ENCODE assay signal across 16 mouse cellular contexts in the genomic region with DNA sequence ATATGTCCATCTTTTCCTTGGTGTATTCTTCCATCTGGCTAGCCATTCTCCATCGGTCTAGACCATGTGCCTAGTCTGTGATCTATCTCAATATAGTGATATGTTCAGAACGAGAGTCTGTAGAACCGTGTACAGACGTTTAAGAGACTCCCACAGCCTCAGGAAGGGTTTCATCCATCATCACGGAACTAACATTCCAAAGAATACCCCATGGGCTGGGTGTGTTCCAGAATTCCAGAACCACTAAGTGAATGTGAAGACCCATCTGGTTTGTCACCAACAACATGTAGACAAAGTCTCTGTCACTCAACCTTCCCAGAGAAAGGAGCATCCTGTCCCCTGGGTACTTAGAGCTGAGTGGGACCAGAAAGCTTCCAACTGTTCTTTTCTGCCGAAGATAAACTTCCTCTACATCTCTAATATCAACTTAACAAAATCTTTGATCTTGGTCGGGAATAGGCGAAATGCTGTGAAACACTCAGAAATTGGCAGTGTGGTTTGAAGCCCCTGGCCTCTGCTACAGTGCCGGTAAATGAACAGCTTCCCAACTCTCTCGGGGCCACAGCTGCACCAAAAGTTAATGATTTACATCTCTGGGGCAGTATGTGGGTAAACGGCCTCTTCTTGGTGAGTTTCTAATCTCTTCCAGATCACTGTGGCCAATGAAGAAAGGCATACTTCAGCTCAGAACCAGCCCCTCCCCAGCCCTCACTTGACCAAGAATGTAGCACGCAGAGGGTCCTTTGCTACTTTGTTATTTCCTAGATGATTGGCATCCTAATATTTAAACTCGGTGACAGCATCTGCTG.
A peak's percentile ranks its signal among the peaks of the same experiment; 100 is the strongest.
DNase-seq lines count a peak whose midpoint lies in the region; ATAC-seq and TF ChIP-seq lines count a peak whose summit lies in the region.
"Had no signal": no experiment of that assay in that cellular context is flagged by ENCODE, and none has a peak within 500 bp of the region (broad histone marks: within the 10 kb centered on the region; RNA-seq: fewer than 3 reads in every experiment).

No protein-coding gene starts in this region.

- no peak overlapping the region for H3K4me2 ChIP-seq in liver, embryonic 12.5 days
- H3K4me2 ChIP-seq in liver, embryonic 16.5 days (ENCODE audit: low read depth, low read length): no peak overlapping the region; the same call in 1 of the 2 replicates
- no peak overlapping the region for H3K4me2 ChIP-seq in stomach, embryonic 15.5 days
- H3K4me2 ChIP-seq: embryonic facial prominence, embryonic 13.5 days; neural tube, embryonic 13.5 days had no signal

- no peaks in the 10 kb centered on the region for H3K27me3 ChIP-seq in liver, adult 2 months (ENCODE audit: control insufficient read depth, insufficient read depth, low read length)
- H3K27me3 ChIP-seq in liver, embryonic 12.5 days (replicated peaks): 0 out of 2 replicates have a peak, but pooled peaks cover 2% of the 10 kb centered on the region
- no peaks in the 10 kb centered on the region for H3K27me3 ChIP-seq in liver, embryonic 16.5 days (ENCODE audit: control insufficient read depth, insufficient read depth, low read depth, low read length)
- H3K27me3 ChIP-seq in stomach, embryonic 15.5 days (replicated peaks): no peaks in the 10 kb centered on the region
- H3K27me3 ChIP-seq: embryonic facial prominence, embryonic 13.5 days; neural tube, embryonic 13.5 days had no signal

- no peak overlapping the region for H3K9ac ChIP-seq in liver, adult 2 months (ENCODE audit: low read depth, low read length)
- H3K9ac ChIP-seq in liver, embryonic 12.5 days: no peak overlapping the region
- no peak overlapping the region for H3K9ac ChIP-seq in liver, embryonic 16.5 days (ENCODE audit: low read depth, low read length)
- no peak overlapping the region for H3K9ac ChIP-seq in stomach, embryonic 15.5 days
- H3K9ac ChIP-seq: embryonic facial prominence, embryonic 13.5 days; neural tube, embryonic 13.5 days had no signal

- H3K4me1 ChIP-seq in liver, adult 2 months (ENCODE audit: control insufficient read depth, insufficient read depth, low read length): peaks cover 19% of the 10 kb centered on the region
- H3K4me1 ChIP-seq in liver, embryonic 12.5 days: peaks cover 60% of the 10 kb centered on the region
- peaks cover 21% of the 10 kb centered on the region for H3K4me1 ChIP-seq in liver, embryonic 16.5 days (ENCODE audit: control insufficient read depth, low read depth, low read length)
- H3K4me1 ChIP-seq in stomach, embryonic 15.5 days: peaks cover 9% of the 10 kb centered on the region

- no peak overlapping the region for H3K4me3 ChIP-seq in liver, adult 2 months (ENCODE audit: insufficient read depth, low read depth, low read length)
- H3K4me3 ChIP-seq in liver, embryonic 12.5 days: no peak overlapping the region
- H3K4me3 ChIP-seq in liver, embryonic 16.5 days (ENCODE audit: low read depth, low read length): no peak overlapping the region
- no peak overlapping the region for H3K4me3 ChIP-seq in stomach, embryonic 15.5 days (replicated peaks)
- H3K4me3 ChIP-seq: embryonic facial prominence, embryonic 13.5 days; heart, adult 2 months; neural tube, embryonic 13.5 days had no signal

- H3K79me2 ChIP-seq in liver, adult 2 months (ENCODE audit: control insufficient read depth, insufficient read depth, low read length): no peaks in the 10 kb centered on the region

- TF ChIP-seq CTCF in liver, adult 2 months (IDR thresholded peaks at IDR 0.05; ENCODE audit: low read depth, low read length): no peak

- H3K36me3 ChIP-seq in liver, adult 2 months (ENCODE audit: control insufficient read depth, insufficient read depth, low read length): no peaks in the 10 kb centered on the region
- H3K36me3 ChIP-seq in liver, embryonic 12.5 days: no peaks in the 10 kb centered on the region
- no peaks in the 10 kb centered on the region for H3K36me3 ChIP-seq in liver, embryonic 16.5 days (ENCODE audit: control insufficient read depth, insufficient read depth)
- no peaks in the 10 kb centered on the region for H3K36me3 ChIP-seq in stomach, embryonic 15.5 days
- H3K36me3 ChIP-seq: embryonic facial prominence, embryonic 13.5 days; G1E; neural tube, embryonic 13.5 days had no signal

- no peak for ATAC-seq in liver, embryonic 12.5 days
- ATAC-seq in liver, embryonic 16.5 days (ENCODE audit: low read depth): peak; percentile 69
- ATAC-seq in stomach, embryonic 15.5 days (ENCODE audit: insufficient read depth, low FRiP score, low read depth): peak; percentile 88
- ATAC-seq: hindbrain, postnatal 0 days had no signal

- no peak for TF ChIP-seq POLR2A in liver, adult 2 months (IDR thresholded peaks at IDR 0.05; ENCODE audit: extremely low read depth, insufficient read depth, low read length)

- 37% methylated on average over 13 of the region's 13 CpGs for WGBS in liver, adult 2 months
- 32% methylated on average over 13 of the region's 13 CpGs for WGBS in liver, embryonic 12.5 days (ENCODE audit: insufficient replicate concordance)
- WGBS in liver, embryonic 16.5 days (ENCODE audit: insufficient replicate concordance): 24% methylated on average over 13 of the region's 13 CpGs
- 40% methylated on average over 13 of the region's 13 CpGs for WGBS in stomach, embryonic 15.5 days

- no peaks in the 10 kb centered on the region for H3K9me3 ChIP-seq in liver, embryonic 12.5 days (replicated peaks)
- no peaks in the 10 kb centered on the region for H3K9me3 ChIP-seq in liver, embryonic 16.5 days (replicated peaks; ENCODE audit: control insufficient read depth, low read length)
- no peaks in the 10 kb centered on the region for H3K9me3 ChIP-seq in stomach, embryonic 15.5 days
- H3K9me3 ChIP-seq: embryonic facial prominence, embryonic 13.5 days; neural tube, embryonic 13.5 days had no signal

- peak; percentile 77 for DNase-seq in liver, adult 2 months (ENCODE audit: extremely low read depth, low read depth, low spot score)
- peak; percentile 73 for DNase-seq in kidney, adult 9 months
- no peak for DNase-seq in thymus, postnatal 10 days (ENCODE audit: low spot score in 2 of 2)
- DNase-seq in Muller cell, postnatal 12 days (ENCODE audit: inconsistent ontology term): no peak
- DNase-seq in embryo, embryonic 11 days: no peak
- DNase-seq: heart, adult 2 months; heart, postnatal 14 days; left cerebral cortex, postnatal 4 days; retina, postnatal 1 day had no signal

- no peak overlapping the region for H3K27ac ChIP-seq in liver, adult 2 months (replicated peaks; ENCODE audit: insufficient read depth, low read depth, low read length)
- no peak overlapping the region for H3K27ac ChIP-seq in liver, embryonic 12.5 days
- H3K27ac ChIP-seq in liver, embryonic 16.5 days (ENCODE audit: low read length): peak overlapping the region; percentile 29
- peak overlapping the region; percentile 49 for H3K27ac ChIP-seq in stomach, embryonic 15.5 days
- H3K27ac ChIP-seq: embryonic facial prominence, embryonic 13.5 days; heart, adult 2 months; hindbrain, postnatal 0 days; neural tube, embryonic 13.5 days had no signal

Comparison
In these comparisons a context has a peak if more than half of its experiments do, and no peak if none do; other contexts are left out.
1. H3K27ac ChIP-seq: peak in liver, embryonic 16.5 days (single experiment) and stomach, embryonic 15.5 days (single experiment); none in liver, adult 2 months (single experiment) and liver, embryonic 12.5 days (single experiment).
2. DNase-seq: peak in liver, adult 2 months (single experiment) and kidney, adult 9 months (single experiment); none in thymus, postnatal 10 days (0 of 2), Muller cell, postnatal 12 days (single experiment) and embryo, embryonic 11 days (single experiment).